Mouse (Mus musculus) liver, embryonic 11.5 days (tissue): Measurements from ENCODE around the gene Wdr19. TPM values are rescaled to one million over a fixed set of nuclear protein-coding genes. Genes with fewer than 3 reads are reported as not detected.
A peak's percentile ranks its signal among the peaks of the same experiment; 100 is the strongest.
"Not testable (repeated sequence)": the region's sequence is repeated elsewhere in the genome, so short reads cannot be mapped to it uniquely, and the experiment has no call there.

Source experiments
- ATAC-seq: fragments of 200-750 bp; cut with Nextera tagmentation; replicated peaks from 2 replicates; pipeline ENCODE4 v1.8.0; 2017; ENCODE audit warnings: moderate number of reproducible peaks, mild to moderate bottlenecking, moderate TSS enrichment, moderate library complexity; ENCODE audit not compliant: low FRiP score
- DNase-seq: peaks from one replicate; pipeline ENCODE4 v3.0.0-alpha.2; 2017; ENCODE audit warnings: low spot score
- H3K27ac ChIP-seq: fragments of 300-500 bp; sonication (generic); 2 replicates; pipeline ENCODE4 v1.5.1; 2014; ENCODE audit warnings: mild to moderate bottlenecking, low read depth, low read length, control low read depth
- H3K27me3 ChIP-seq: fragments of 300-500 bp; sonication (generic); replicated peaks from 2 replicates; pipeline ENCODE4 v1.6.1; 2014; ENCODE audit warnings: low read length, mixed read lengths; ENCODE audit not compliant: control insufficient read depth, insufficient read depth
- H3K36me3 ChIP-seq: fragments of 300-500 bp; sonication (generic); 2 replicates; pipeline ENCODE4 v1.6.1; 2014; ENCODE audit warnings: mild to moderate bottlenecking, low read length, moderate library complexity, mixed read lengths; ENCODE audit not compliant: control insufficient read depth, insufficient read depth
- H3K4me1 ChIP-seq: fragments of 300-500 bp; sonication (generic); replicated peaks from 2 replicates; pipeline ENCODE4 v1.6.1; 2014; ENCODE audit warnings: low read length, mixed read lengths; ENCODE audit not compliant: control insufficient read depth, insufficient read depth
- H3K4me2 ChIP-seq: fragments of 300-500 bp; sonication (generic); 2 replicates; pipeline ENCODE4 v1.6.1; 2014; ENCODE audit warnings: mild to moderate bottlenecking, control low read depth, moderate library complexity
- H3K4me3 ChIP-seq: fragments of 300-500 bp; sonication (generic); 2 replicates; pipeline ENCODE4 v1.5.1; 2014; ENCODE audit warnings: low read depth, low read length, control low read depth
- H3K9ac ChIP-seq: fragments of 300-500 bp; sonication (generic); 2 replicates; pipeline ENCODE4 v1.6.1; 2014; ENCODE audit warnings: low read depth, low read length, control low read depth
- H3K9me3 ChIP-seq: fragments of 300-500 bp; sonication (generic); 2 replicates; pipeline ENCODE4 v1.6.1; 2016; ENCODE audit warnings: low read length, inconsistent platforms, mixed read lengths; ENCODE audit not compliant: control insufficient read depth
- WGBS: fragments of 180-500 bp; shearing (Covaris S2); extraction: QIAGEN DNeasy Blood & Tissue Kit; methylation state at CpG from one replicate; pipeline ENCODE4 v1.1.7; 2014; 5-methylcytosine and 5-hydroxymethylcytosine counted together
- polyA plus RNA-seq: library from polyadenylated mRNA; unstranded; fragments of >200 nt; fragmentation: Nextera tagmentation; extraction: Ambion mirVana; gene quantifications from 2 replicates; pipeline ENCODE4 v1.2.1, GENCODE M21; 2014

Gene Wdr19
- polyA plus RNA-seq, 1 experiment from 2014 or later: 5.8 TPM

DNA sequence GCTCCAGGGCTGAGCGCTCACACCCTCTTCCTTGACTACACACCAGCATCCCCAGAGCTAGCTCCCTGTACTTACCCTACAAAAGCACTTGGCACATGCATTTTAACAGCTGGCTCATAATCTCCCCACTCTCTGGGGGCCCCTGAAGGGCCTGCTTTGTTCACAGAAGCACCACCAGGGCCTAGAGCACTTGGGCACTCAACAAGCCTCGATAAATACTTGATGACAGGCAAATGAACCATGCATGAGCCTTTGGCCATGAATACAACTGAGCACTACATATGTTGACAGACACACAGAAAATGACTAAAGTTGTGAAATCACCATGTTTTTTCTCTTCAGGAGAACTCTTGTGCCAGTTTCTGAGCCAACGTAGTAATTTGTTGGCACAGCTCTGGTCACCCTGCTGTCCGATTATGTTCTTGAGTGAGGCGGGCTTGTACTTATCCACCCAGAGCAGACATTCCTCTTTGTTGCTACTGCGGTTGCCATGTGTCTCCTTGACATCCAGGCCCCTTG lies 79.7 kb downstream of the Wdr19 start:
- H3K4me2 ChIP-seq: no peak overlapping the region
- peaks cover 34% of the 10 kb centered on the region for H3K36me3 ChIP-seq
- DNase-seq (no peak), ATAC-seq (no peak)
- H3K27ac ChIP-seq: no peak overlapping the region
- no peak overlapping the region for H3K4me3 ChIP-seq
- no peak overlapping the region for H3K9ac ChIP-seq
- no peaks in the 10 kb centered on the region for H3K9me3 ChIP-seq
- no peaks in the 10 kb centered on the region for H3K27me3 ChIP-seq
- 93% methylated on average over 6 of the region's 6 CpGs for WGBS
- no peaks in the 10 kb centered on the region for H3K4me1 ChIP-seq

- WGBS: 91% methylated on average over 3 of the region's 3 CpGs
- Histone ChIP-seq H3K27ac (no peak overlapping the region), H3K4me3 (no peak overlapping the region), H3K36me3 (peaks cover 37% of the 10 kb centered on the region), H3K27me3 (no peaks in the 10 kb centered on the region), H3K9me3 (no peaks in the 10 kb centered on the region), H3K4me1 (no peaks in the 10 kb centered on the region), H3K9ac (no peak overlapping the region), H3K4me2 (no peak overlapping the region)
- no peak for DNase-seq
- ATAC-seq: no peak
These were observed 81.7 kb downstream of the Wdr19 start for GRCm38 (mm10) chr5:65281216-65281615.

GRCm38 (mm10) chr5:65284171-65284570 lies 84.7 kb downstream of the Wdr19 start:
- no peaks in the 10 kb centered on the region for H3K27me3 ChIP-seq
- no peak for DNase-seq
- H3K27ac ChIP-seq: no peak overlapping the region
- 92% methylated on average over 3 of the region's 3 CpGs for whole genome bisulfite sequencing
- H3K9ac ChIP-seq: no peak overlapping the region
- no peaks in the 10 kb centered on the region for H3K9me3 ChIP-seq
- ATAC-seq: no peak
- H3K4me2 ChIP-seq: no peak overlapping the region
- H3K4me3 ChIP-seq: no peak overlapping the region
- H3K36me3 ChIP-seq: peaks cover 33% of the 10 kb centered on the region
- H3K4me1 ChIP-seq: peaks cover 10% of the 10 kb centered on the region

GRCm38 (mm10) chr5:65287751-65288701 lies 88.5 kb downstream of the Wdr19 start:
- H3K4me1 ChIP-seq: peaks cover 10% of the 10 kb centered on the region
- H3K9me3 ChIP-seq: no peaks in the 10 kb centered on the region
- H3K4me3 ChIP-seq: no peak overlapping the region
- H3K36me3 ChIP-seq: peaks cover 29% of the 10 kb centered on the region
- 0 out of 2 replicates have a peak overlapping the region, but pooled peaks have one; percentile 21 for H3K4me2 ChIP-seq
- WGBS: 78% methylated on average over 24 of the region's 24 CpGs
- H3K27me3 ChIP-seq: no peaks in the 10 kb centered on the region
- DNase-seq: no peak
- ATAC-seq: peak; percentile 79
- H3K27ac ChIP-seq: peak overlapping the region; percentile 16; the same call in 1 of the 2 replicates
- H3K9ac ChIP-seq: no peak overlapping the region

GRCm38 (mm10) chr5:65289009-65289408 lies 89.5 kb downstream of the Wdr19 start:
- peak overlapping the region; percentile 16; the same call in 1 of the 2 replicates for H3K27ac ChIP-seq
- not testable (repeated sequence) for H3K4me2 ChIP-seq

GRCm38 (mm10) chr5:65293627-65294026 lies 94.1 kb downstream of the Wdr19 start:
- Histone ChIP-seq H3K36me3 (peaks cover 16% of the 10 kb centered on the region; the same call in 1 of the 2 replicates), H3K9ac (no peak overlapping the region), H3K27me3 (no peaks in the 10 kb centered on the region), H3K4me2 (no peak overlapping the region), H3K9me3 (no peaks in the 10 kb centered on the region), H3K4me3 (no peak overlapping the region), H3K27ac (no peak overlapping the region), H3K4me1 (peaks cover 10% of the 10 kb centered on the region)
- 91% methylated on average over 6 of the region's 6 CpGs for WGBS
- DNase-seq: no peak
- no peak for ATAC-seq

More at GRCm38 (mm10) chr5:65289009-65289408, 89.5 kb downstream of the Wdr19 start:
- peaks cover 32% of the 10 kb centered on the region for H3K36me3 ChIP-seq
- H3K4me3 ChIP-seq, DNase-seq, H3K9me3 ChIP-seq, H3K9ac ChIP-seq, ATAC-seq, H3K4me1 ChIP-seq, H3K27me3 ChIP-seq: not testable (repeated sequence)
- 72% methylated on average over 8 of the region's 8 CpGs for WGBS

DNA sequence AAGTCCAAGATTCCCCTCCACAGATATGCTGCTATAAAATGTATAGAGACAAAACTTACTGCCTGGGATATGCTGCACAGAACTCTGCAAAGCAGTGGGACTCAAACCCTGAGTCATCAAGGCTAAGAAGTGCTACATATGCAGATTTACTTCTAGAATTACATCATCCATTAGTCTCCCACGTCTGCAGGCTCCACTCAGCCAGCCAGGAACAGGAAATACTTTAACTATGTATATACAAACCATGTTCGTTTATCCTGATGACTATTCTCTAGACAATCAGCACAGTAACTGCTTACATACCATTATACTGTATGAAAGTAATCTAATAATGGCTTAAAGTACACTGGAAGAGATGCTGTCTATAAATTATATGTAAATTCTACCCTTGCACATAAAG lies 94.8 kb downstream of the Wdr19 start:
- Histone ChIP-seq H3K4me3 (no peak overlapping the region), H3K4me2 (no peak overlapping the region), H3K27me3 (no peaks in the 10 kb centered on the region), H3K9ac (no peak overlapping the region), H3K4me1 (peaks cover 15% of the 10 kb centered on the region), H3K9me3 (no peaks in the 10 kb centered on the region), H3K27ac (no peak overlapping the region), H3K36me3 (peaks cover 16% of the 10 kb centered on the region; the same call in 1 of the 2 replicates)
- no peak for ATAC-seq
- DNase-seq: no peak
- 52% methylated on average over 2 of the region's 2 CpGs for whole genome bisulfite sequencing

- no peak overlapping the region for H3K4me3 ChIP-seq
- ATAC-seq (peak; percentile 91), DNase-seq (no peak)
- H3K27ac ChIP-seq: peak overlapping the region; percentile 56
- peak overlapping the region; percentile 25; the same call in 1 of the 2 replicates for H3K4me2 ChIP-seq
- peaks cover 15% of the 10 kb centered on the region for H3K4me1 ChIP-seq
- H3K36me3 ChIP-seq: peaks cover 10% of the 10 kb centered on the region; the same call in 1 of the 2 replicates
- no peaks in the 10 kb centered on the region for H3K9me3 ChIP-seq
- H3K27me3 ChIP-seq: no peaks in the 10 kb centered on the region
- 40% methylated on average over 7 of the region's 7 CpGs for WGBS
- no peak overlapping the region for H3K9ac ChIP-seq
These were observed 98.9 kb downstream of the Wdr19 start for GRCm38 (mm10) chr5:65298167-65298950.
